Mouse (Mus musculus) small intestine, adult 2 months (tissue): ENCODE measurements around the gene St3gal6. TPM values are rescaled to one million over a fixed set of nuclear protein-coding genes. Genes with fewer than 3 reads are reported as not detected.
A peak's percentile ranks its signal among the peaks of the same experiment; 100 is the strongest.

Experiments
- H3K27ac ChIP-seq: fragments of 200-500 bp; 2 replicates; pipeline ENCODE4 v1.5.1; 2012; ENCODE audit warnings: low read depth, low read length, control low read depth, inconsistent platforms; ENCODE audit not compliant: insufficient read depth
- H3K27me3 ChIP-seq: fragments of 200-500 bp; 2 replicates; pipeline ENCODE4 v1.6.1; 2012; ENCODE audit warnings: mild to moderate bottlenecking, moderate library complexity, low read length, inconsistent platforms; ENCODE audit not compliant: control insufficient read depth, insufficient read depth
- H3K36me3 ChIP-seq: fragments of 200-500 bp; 2 replicates; pipeline ENCODE4 v1.6.1; 2012; ENCODE audit warnings: mild to moderate bottlenecking, low read length, control low read depth, inconsistent platforms; ENCODE audit not compliant: control insufficient read depth, insufficient read depth
- H3K4me1 ChIP-seq: fragments of 200-500 bp; 2 replicates; pipeline ENCODE4 v1.6.1; 2012; ENCODE audit warnings: low read length, inconsistent platforms, mixed read lengths; ENCODE audit not compliant: control insufficient read depth, insufficient read depth, insufficient read length
- H3K4me3 ChIP-seq: fragments of 200-500 bp; 2 replicates; pipeline ENCODE4 v1.5.1; 2012; ENCODE audit warnings: low read depth, mild to moderate bottlenecking, control low read depth, inconsistent platforms, low read length, moderate library complexity
- CTCF ChIP-seq: fragments of 200-500 bp; IDR thresholded peaks from 2 replicates; pipeline ENCODE4 v1.5.1; 2012; ENCODE audit warnings: low read depth, mild to moderate bottlenecking, control low read depth, inconsistent platforms, low read length, moderate library complexity, mixed read lengths; ENCODE audit not compliant: insufficient replicate concordance, insufficient read length; ENCODE audit errors: extremely low read depth
- POLR2A ChIP-seq: fragments of 200-500 bp; IDR thresholded peaks from 2 replicates; pipeline ENCODE4 v1.6.1; 2012; ENCODE audit warnings: low read depth, mild to moderate bottlenecking, control low read depth, inconsistent platforms, low read length, moderate library complexity
- WGBS: fragments of 180-500 bp; shearing (Covaris S2); methylation state at CpG from one replicate; pipeline ENCODE4 v1.1.7; 2018; 5-methylcytosine and 5-hydroxymethylcytosine counted together
- polyA plus RNA-seq: library from polyadenylated mRNA; depleted of rRNA; stranded (reverse); fragments of >200 nt; gene quantifications from 2 replicates; pipeline ENCODE4 v1.2.3, GENCODE M21; 2012

St3gal6 gene
- polyA plus RNA-seq, 1 experiment: 18.6 TPM

GRCm38 (mm10) chr16:58497886-58498713, 25.9 kb downstream of the St3gal6 start:
- no peak overlapping the region for H3K4me3 ChIP-seq
- TF ChIP-seq POLR2A: no peak
- TF ChIP-seq CTCF: no peak
- WGBS: 58% methylated on average over 9 of the region's 9 CpGs
- H3K4me1 ChIP-seq: peaks cover 4% of the 10 kb centered on the region; the same call in 1 of the 2 replicates
- peak overlapping the region; percentile 29; the same call in 1 of the 2 replicates for H3K27ac ChIP-seq
- no peaks in the 10 kb centered on the region for H3K27me3 ChIP-seq
- peaks cover 5% of the 10 kb centered on the region for H3K36me3 ChIP-seq

GRCm38 (mm10) chr16:58496791-58497190, 27.3 kb downstream of the St3gal6 start:
- Histone ChIP-seq H3K27me3 (no peaks in the 10 kb centered on the region), H3K4me3 (no peak overlapping the region), H3K4me1 (peaks cover 4% of the 10 kb centered on the region; the same call in 1 of the 2 replicates), H3K27ac (peak overlapping the region; percentile 42; the same call in 1 of the 2 replicates), H3K36me3 (peaks cover 5% of the 10 kb centered on the region)
- TF ChIP-seq POLR2A: no peak
- TF ChIP-seq CTCF: no peak

DNA sequence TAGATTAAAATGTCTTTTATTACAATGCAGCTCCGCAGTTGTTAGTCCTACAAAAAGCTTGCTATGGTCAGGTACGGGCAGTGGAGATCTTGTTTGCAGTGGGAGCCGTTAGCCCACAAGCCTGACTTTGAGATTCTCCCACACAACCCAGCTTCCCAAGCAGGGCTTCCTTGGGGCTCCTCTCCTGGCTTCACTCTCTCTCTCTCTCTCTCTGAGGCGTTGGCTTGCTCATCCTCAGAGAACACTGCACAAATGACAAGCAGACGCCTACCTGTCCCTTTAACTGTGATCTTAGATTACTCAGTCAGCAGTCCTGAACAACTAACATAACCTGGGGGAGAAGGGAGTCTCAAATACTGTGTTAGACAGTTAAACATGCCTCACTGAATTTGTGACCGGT, 36.2 kb downstream of the St3gal6 start:
- WGBS: 89% methylated on average over 6 of the region's 6 CpGs
- no peaks in the 10 kb centered on the region for H3K27me3 ChIP-seq
- H3K4me3 ChIP-seq: no peak overlapping the region
- H3K27ac ChIP-seq: no peak overlapping the region
- TF ChIP-seq POLR2A (no peak), CTCF (no peak)
- H3K4me1 ChIP-seq: no peaks in the 10 kb centered on the region
- H3K36me3 ChIP-seq: peaks cover 22% of the 10 kb centered on the region

DNA sequence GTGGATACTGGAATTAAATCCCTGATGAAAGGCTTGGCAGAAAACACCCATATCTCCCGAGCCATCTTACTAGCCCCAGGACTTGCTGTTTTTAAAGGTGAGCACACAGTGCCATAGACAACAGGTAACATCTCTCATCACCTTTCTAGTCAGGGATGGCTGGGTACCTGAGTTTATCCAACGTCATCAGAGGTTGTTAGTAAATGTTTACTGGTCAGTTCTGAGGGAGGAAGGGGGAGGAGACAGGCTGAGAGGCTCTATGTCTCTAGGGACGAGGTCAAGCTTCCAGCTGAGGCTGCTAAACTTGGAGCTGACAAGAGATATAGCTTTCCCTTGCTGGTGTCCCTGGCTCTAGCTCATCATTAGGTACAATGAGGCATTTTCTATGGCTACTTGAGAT, 41.7 kb downstream of the St3gal6 start:
- H3K27me3 ChIP-seq: no peaks in the 10 kb centered on the region
- H3K27ac ChIP-seq: no peak overlapping the region
- peaks cover 4% of the 10 kb centered on the region; the same call in 1 of the 2 replicates for H3K4me1 ChIP-seq
- H3K4me3 ChIP-seq: no peak overlapping the region
- H3K36me3 ChIP-seq: peaks cover 26% of the 10 kb centered on the region
- WGBS: 45% methylated on average over 3 of the region's 3 CpGs
- TF ChIP-seq CTCF (no peak), POLR2A (no peak)

- Histone ChIP-seq H3K4me1 (peaks cover 4% of the 10 kb centered on the region; the same call in 1 of the 2 replicates), H3K4me3 (no peak overlapping the region), H3K36me3 (peaks cover 23% of the 10 kb centered on the region), H3K27me3 (no peaks in the 10 kb centered on the region), H3K27ac (peak overlapping the region; percentile 45; the same call in 1 of the 2 replicates)
- no peak for TF ChIP-seq POLR2A
- no peak for TF ChIP-seq CTCF
- WGBS: 71% methylated on average over 5 of the region's 5 CpGs
Observed at GRCm38 (mm10) chr16:58481906-58482270, 42.2 kb downstream of the St3gal6 start.

- Histone ChIP-seq H3K27me3 (no peaks in the 10 kb centered on the region), H3K4me3 (no peak overlapping the region), H3K4me1 (peaks cover 7% of the 10 kb centered on the region; the same call in 1 of the 2 replicates), H3K27ac (peak overlapping the region; percentile 45; the same call in 1 of the 2 replicates), H3K36me3 (peaks cover 23% of the 10 kb centered on the region)
- WGBS: 81% methylated on average over 9 of the region's 9 CpGs
- TF ChIP-seq CTCF: no peak
- no peak for TF ChIP-seq POLR2A
Observed at GRCm38 (mm10) chr16:58481219-58481905, 42.7 kb downstream of the St3gal6 start.

DNA sequence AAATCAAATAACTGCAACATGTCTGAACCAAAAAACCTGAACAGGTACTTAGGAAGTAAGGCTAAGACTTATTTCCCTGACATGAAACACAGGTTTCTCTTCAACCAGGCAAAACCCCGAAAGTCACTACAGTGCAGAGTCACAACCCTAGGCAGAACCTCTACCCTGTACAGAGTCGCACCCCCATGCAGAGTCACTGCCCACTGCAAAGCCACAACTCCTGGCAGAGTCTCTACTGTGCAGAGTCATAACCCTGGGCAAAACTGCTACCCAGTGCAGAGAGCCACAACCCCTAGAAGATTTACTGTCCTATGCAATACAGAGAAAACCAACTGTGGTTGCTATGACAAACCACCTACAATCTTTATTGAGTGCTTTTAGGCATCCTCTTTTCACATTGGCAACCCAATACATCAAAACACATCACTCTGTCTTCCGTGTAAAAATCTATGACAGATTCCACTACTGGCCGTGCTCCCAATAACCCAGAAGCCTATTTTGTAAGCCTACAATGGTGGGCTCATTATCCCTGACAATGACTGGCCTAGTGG, 44.1 kb downstream of the St3gal6 start:
- no peak for TF ChIP-seq CTCF
- no peak for TF ChIP-seq POLR2A
- H3K27ac ChIP-seq: no peak overlapping the region
- H3K4me1 ChIP-seq: peaks cover 12% of the 10 kb centered on the region; the same call in 1 of the 2 replicates
- H3K36me3 ChIP-seq: peaks cover 26% of the 10 kb centered on the region
- WGBS: 84% methylated on average over 4 of the region's 4 CpGs
- no peak overlapping the region for H3K4me3 ChIP-seq
- no peaks in the 10 kb centered on the region for H3K27me3 ChIP-seq
